Mouse (Mus musculus) cortical plate, adult 2 months (tissue): Measurements from ENCODE around the gene Trappc13.

Source experiments
- CTCF ChIP-seq: fragments of 200-500 bp; IDR thresholded peaks from 2 replicates; pipeline ENCODE4 v1.5.1; 2011; ENCODE audit warnings: mild to moderate bottlenecking, control low read depth, low read length; ENCODE audit not compliant: insufficient read depth; ENCODE audit errors: extremely low read depth
- POLR2A ChIP-seq: fragments of 200-500 bp; IDR thresholded peaks from 2 replicates; pipeline ENCODE4 v1.6.1; 2011; ENCODE audit warnings: mild to moderate bottlenecking, low read length, control low read depth; ENCODE audit not compliant: insufficient read depth; ENCODE audit errors: extremely low read depth

GRCm38 (mm10) chr13:104145646-104146045 is 32.6 kb downstream of the Trappc13 start:
- no peak for TF ChIP-seq CTCF
- no peak for TF ChIP-seq POLR2A
